Mouse (Mus musculus) ES-CJ7 (cell line): ENCODE measurements around the gene 1600014C10Rik.

Source experiments
- DNase-seq: peaks from one replicate; pipeline ENCODE4 v3.0.0; 2011; ENCODE audit warnings: low read depth, low spot score

The 1600014C10Rik gene

GRCm38 (mm10) chr7:38183709-38184417 lies 846 bp downstream of the 1600014C10Rik start:
- peak; percentile 73 for DNase-seq

DNA sequence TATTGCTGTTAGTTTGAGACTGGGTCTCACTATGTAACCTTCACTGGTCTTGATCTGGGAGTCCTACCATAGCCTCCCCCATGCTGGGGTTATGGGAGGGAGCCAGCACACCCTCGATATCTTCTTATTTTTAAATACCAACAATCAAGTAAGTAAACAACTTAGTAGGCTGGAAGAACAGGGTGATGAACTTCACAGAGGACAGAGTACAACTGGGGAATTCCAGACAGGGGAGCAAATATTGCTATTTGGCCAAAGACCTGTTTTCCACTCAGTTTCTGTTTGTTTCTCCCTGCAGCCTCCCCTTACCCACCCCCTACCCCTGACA lies 1.4 kb downstream of the 1600014C10Rik start:
- no peak for DNase-seq

DNA sequence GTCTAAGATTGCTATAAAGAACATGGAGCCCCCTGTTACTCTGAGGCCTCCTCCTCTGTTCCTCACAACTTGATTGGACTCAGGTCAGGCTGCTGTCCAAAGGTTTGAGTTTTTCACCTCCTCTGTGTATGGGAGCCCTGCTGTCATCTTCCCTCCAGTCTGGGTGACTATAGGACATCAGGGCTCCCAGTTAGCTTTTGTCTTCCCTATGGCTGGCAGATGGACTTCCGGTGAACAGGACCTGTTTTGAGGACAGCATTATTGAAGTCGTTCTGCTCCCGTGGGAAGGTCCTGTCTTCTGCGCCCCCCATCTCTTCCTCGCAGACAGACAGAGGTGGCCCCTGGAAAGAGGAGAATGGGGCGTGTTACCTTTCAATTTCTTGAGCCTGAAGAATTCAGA lies 1.8 kb downstream of the 1600014C10Rik start:
- no peak for DNase-seq

GRCm38 (mm10) chr7:38186861-38187260 lies 3.8 kb downstream of the 1600014C10Rik start:
- no peak for DNase-seq

DNA sequence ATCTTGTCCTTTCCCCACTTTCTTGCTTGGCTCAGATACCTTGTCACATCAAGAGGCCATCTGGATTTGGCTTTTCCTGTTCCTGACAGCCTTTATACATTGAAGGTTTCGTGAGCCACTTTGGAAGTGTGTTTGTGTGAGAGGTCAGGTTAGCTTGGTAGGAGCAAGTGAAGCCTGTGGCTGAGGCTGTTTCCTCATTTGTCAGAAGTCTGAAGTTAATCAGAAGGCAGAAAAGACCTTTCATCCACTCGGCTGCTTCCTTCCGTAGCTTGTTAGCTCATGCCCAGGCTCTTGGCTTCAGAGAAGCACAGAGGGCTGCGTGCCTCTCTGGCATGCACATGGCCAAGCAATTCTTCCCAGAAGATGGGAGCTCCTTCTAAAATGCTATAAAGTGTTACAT lies 4.8 kb downstream of the 1600014C10Rik start:
- no peak for DNase-seq

- DNase-seq: no peak
Observed at GRCm38 (mm10) chr7:38188281-38189075, 5.5 kb downstream of the 1600014C10Rik start.

- no peak for DNase-seq
Observed at GRCm38 (mm10) chr7:38189136-38189982, 6.3 kb downstream of the 1600014C10Rik start.

- DNase-seq: peak; percentile 42
Observed at GRCm38 (mm10) chr7:38190056-38190835, 7.2 kb downstream of the 1600014C10Rik start.

DNA sequence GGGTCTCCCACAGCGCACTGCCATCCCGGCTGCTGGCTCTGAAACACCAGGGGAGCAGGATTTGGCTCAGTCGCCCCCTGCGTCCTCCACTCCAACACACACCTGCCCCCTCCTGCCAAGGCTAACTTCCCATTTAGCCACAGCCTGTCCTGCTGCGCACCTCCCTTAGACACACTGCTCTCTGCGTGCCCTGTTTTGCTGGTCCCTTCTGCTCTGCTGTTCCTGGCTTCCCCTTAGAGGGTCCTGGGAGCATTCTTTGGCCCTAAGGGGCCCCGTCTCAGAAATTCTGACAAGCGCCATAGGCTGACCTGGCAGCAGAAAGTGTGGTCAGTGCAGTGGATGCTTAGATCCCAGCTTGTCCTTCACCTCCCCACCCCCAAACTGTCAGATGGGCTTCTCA lies 8.1 kb downstream of the 1600014C10Rik start:
- DNase-seq: no peak

- peak; percentile 50 for DNase-seq
Observed at GRCm38 (mm10) chr7:38191571-38191970, 8.6 kb downstream of the 1600014C10Rik start.

DNA sequence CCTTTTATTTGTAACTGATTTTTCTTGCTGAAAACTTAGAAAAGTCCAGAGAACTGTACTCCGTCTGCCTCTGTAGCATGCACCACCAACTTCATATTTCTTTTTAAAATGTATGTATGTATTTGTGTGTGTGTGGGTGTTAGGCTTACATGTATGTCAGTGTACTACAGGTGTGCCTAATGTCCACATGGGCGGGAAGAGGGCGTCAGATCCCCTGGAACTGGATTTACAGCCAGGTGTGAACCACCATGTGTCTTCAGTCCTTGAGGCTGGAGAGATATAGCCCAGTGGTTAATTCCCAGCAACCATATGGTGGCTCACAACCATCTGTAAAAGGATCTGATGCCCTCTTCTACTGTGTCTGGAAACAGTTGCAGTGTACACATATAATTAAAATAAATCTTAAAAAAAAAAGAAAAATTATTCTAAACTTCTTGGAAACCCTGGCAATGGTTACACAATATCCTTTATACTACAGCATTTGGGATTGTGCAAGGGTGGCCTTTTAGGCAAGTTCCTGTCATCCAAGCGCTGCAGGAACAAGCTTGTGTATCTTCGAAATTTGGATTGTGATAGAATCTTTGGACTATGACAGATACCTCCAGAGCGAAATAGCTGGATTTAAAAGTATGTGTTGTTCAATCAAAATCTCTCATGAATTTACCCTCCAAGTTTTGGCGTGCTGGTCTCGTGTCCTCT lies 17.0 kb downstream of the 1600014C10Rik start:
- DNase-seq: peak; percentile 45

DNA sequence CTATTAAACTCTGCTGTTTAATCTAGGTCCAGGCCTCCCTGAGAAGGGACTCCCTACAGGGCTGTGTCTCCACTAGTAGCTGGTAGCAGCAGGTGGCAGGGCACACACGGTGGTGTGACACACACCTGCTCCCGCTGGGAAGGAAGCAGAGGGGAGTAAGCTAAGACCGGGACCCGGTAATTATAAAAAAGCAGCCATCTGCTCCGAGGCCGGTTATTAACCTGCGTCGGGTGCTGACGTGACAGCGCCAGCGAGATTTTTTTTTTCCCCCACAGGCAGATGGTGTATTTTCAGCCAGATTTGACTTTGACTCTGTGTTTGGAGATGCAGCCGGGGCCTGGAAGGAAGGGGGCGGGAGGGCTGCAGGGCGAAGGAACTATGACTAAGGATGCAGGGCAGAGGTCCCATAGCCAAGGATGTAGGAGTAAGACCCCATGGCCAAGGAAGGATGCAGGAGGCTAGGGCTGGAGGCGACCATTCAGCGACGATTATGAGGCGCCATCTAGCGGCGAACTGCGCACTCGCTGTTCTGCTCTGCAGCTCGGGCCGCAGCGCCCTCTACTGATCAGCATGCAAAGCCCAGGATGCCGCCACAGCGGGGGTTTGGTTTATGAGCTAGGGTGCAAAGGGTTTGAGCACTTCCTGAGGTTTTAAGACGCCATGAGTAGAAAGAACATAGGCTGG lies 17.7 kb downstream of the 1600014C10Rik start:
- peak; percentile 90 for DNase-seq

GRCm38 (mm10) chr7:38201290-38201658 lies 18.3 kb downstream of the 1600014C10Rik start:
- DNase-seq: no peak

DNA sequence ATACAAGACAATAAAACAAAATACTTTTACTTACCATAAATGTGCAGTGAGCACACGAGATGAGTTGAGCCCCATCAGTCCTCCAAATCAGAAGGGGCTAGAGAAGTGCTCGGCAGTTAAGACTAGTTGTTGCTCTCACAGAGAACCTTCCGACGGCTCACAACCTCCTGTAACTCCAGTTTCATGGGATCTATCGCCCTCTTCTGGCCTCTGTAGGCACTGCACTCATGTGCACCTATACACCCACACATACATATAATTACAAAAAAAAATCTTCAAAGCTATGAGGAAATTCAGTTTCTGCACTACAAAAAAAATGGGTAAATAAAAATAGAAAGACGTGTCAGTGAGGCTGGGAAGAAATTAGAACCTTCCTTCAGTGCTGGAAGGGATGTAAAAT lies 21.3 kb downstream of the 1600014C10Rik start:
- peak; percentile 59 for DNase-seq

DNA sequence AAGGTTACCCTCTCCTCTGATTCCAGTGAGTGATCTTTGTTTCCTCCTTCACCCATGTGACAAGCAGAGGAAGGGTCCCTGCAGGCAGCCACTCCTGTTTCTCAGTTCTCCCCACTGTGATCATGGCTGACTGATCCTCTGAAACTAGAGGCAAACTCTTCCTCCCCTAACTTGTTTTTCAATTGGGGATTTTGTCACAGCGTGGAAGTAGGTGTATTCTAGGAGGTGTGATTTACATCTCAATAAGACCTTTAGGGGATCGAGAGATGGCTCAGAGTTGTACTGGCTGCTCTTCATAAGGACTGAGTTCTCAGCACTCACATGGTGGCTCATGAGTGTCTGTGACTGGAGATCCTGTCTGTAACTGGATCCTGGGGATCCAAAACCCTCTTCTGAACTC lies 22.8 kb downstream of the 1600014C10Rik start:
- DNase-seq: peak; percentile 76

DNA sequence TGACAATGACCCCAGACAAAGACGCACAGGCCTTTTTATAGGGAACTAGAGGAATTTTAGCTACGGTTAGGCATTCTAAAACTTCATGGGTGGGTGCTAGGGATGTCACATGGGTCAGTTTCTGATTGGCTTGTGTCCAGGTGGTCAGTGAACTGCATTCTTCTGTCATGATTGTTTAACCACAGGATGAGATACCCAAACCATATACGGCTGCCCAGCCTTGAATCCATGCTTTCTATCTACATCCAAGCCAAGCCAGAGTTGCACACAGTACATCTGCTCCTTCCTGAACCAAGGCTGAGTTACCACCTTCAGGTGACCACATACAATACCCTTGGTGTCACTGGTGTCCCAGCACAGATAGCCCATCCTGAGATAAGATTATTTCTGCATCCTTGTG lies 23.5 kb downstream of the 1600014C10Rik start:
- DNase-seq: no peak

GRCm38 (mm10) chr7:38208969-38209368 lies 26.0 kb downstream of the 1600014C10Rik start:
- no peak for DNase-seq

DNA sequence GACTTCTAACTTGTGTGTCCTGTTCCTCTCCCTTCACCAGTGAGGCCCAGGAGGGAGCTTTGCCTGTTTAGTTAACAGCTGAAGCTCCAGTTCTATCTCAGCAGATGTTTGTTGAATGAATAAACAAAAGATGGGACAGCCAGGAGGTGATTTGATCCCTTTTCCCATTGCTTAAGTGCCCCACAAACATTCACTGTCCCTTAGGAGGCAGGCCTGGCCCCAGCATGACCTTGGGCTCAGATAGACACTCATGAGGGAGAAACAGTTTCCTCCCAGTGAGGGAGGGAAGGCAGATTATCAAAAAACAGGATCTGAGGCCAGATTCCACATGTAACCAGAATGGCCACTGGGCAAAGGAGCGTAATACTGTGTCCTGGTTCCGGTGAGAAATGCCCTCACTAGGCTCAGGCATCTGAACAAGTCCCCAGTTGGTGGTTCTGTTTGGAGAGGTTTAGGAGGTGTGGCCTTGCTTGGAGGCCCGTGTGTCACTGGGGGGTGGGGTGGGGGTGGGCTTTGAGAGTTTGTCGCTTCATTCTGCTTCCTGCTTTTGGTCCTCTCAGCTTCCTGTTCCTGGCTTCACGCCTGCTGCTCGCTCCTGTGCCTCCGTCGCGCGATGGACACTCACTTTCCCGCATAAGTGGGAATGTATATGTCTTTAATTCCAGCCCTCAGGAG lies 26.6 kb downstream of the 1600014C10Rik start:
- no peak for DNase-seq

DNA sequence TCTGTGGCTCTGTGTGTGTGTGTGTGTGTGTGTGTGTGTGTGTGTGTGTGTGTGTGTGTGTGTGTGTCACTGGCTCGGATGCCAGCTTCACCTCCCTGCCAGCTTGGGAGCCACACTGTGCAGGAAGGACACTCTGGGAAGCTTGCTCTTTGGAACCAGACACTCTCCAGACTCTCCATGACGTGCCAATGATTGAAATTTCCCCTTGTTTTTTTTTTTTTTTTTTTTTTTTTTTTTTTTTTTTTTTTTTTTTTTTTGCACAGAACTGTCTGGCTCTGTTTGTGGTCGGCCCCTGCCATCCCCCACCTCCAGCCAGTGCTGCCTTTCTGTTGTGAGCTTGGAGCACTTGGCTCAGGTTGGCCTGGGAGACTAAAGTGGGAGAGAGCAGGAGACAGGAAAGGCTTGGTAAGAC lies 29.6 kb downstream of the 1600014C10Rik start:
- DNase-seq: no peak
